In the genomic region with DNA sequence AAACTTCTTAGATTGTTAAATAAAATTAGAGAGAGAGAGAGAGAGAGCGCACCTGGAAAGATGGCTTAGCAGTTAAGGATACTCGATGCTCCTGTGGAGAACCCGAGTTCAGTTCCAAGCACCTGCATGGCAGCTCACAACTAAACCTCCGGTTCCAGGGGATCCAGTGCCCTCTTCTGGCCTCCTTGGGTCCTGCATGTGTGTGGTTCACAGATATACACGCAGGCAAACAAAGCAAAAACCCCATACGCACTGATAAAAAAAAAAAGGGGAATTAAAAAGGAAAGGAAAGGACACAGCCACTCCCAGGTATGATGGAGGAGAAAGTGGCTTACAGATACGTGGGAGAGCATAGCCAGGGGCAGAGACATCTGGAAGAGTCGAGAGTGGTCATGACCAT, we compare ENCODE assay signal across 15 mouse cellular contexts. TPM values are rescaled to one million over a fixed set of nuclear protein-coding genes. Genes with fewer than 3 reads are reported as not detected.
DNase-seq lines count a peak whose midpoint lies in the region; TF ChIP-seq lines count a peak whose summit lies in the region.
"Had no signal": no experiment of that assay in that cellular context is flagged by ENCODE, and none has a peak within 500 bp of the region (broad histone marks: within the 10 kb centered on the region; RNA-seq: fewer than 3 reads in every experiment).

No protein-coding gene starts in this region.

- intact Hi-C loops in left cerebral cortex, postnatal 25 days (cut with DNase I), result no loop called here

- H3K9me3 ChIP-seq in limb, embryonic 10.5 days (replicated peaks), result no peaks in the 10 kb centered on the region
- H3K9me3 ChIP-seq: liver, embryonic 13.5 days; midbrain, embryonic 13.5 days had no signal

- H3K4me1 ChIP-seq in kidney, adult 2 months (ENCODE audit: control insufficient read depth, insufficient read depth, low read length), result peaks cover 3% of the 10 kb centered on the region
- H3K4me1 ChIP-seq in limb, embryonic 10.5 days, result peaks cover 20% of the 10 kb centered on the region

- H3K36me3 ChIP-seq in kidney, adult 2 months (ENCODE audit: control insufficient read depth, insufficient read depth, low read length), result no peaks in the 10 kb centered on the region; the same call in 1 of the 2 replicates
- H3K36me3 ChIP-seq in limb, embryonic 10.5 days, result no peaks in the 10 kb centered on the region

- TF ChIP-seq POLR2A in kidney, adult 2 months (IDR thresholded peaks at IDR 0.05; ENCODE audit: low read depth, low read length), result no peak
- TF ChIP-seq POLR2A in brain, embryonic 14.5 days (IDR thresholded peaks at IDR 0.05; ENCODE audit: borderline replicate concordance, extremely low read depth, insufficient read depth, insufficient read length, poor library complexity, severe bottlenecking), result no peak

- WGBS in kidney, adult 2 months, result 79% methylated on average over 8 of the region's 8 CpGs
- WGBS in limb, embryonic 10.5 days, result 70% methylated on average over 8 of the region's 8 CpGs

- no peak overlapping the region for H3K27ac ChIP-seq in kidney, adult 2 months (ENCODE audit: insufficient read depth, low read depth, low read length)
- H3K27ac ChIP-seq in limb, embryonic 10.5 days, result no peak overlapping the region
- H3K27ac ChIP-seq: liver, embryonic 13.5 days; midbrain, embryonic 13.5 days had no signal

- no peak for DNase-seq in kidney, adult 2 months
- no peak for DNase-seq in kidney, adult 18-20 months
- DNase-seq in thymus, postnatal 14 days, result peak; percentile 32
- no peak for DNase-seq in thymus, adult 18-20 months
- no peak for DNase-seq in brain, embryonic 14.5 days (ENCODE audit: low read depth)
- peak; percentile 22 to 27 for DNase-seq in thymus, postnatal 36 days
- no peak for DNase-seq in left cerebral cortex, postnatal 25 days (ENCODE audit: low spot score in 2 of 2)
- DNase-seq in limb, embryonic 10.5 days (ENCODE audit: low spot score), result no peak
- DNase-seq: adrenal gland, postnatal 36 days; cerebellum, postnatal 25 days; heart, postnatal 14 days; kidney, adult 11 months; liver, embryonic 13.5 days had no signal

- no peak overlapping the region for H3K4me3 ChIP-seq in kidney, adult 2 months (ENCODE audit: insufficient read depth, low read depth, low read length)
- no peak overlapping the region for H3K4me3 ChIP-seq in limb, embryonic 10.5 days
- H3K4me3 ChIP-seq: liver, embryonic 13.5 days; midbrain, embryonic 13.5 days had no signal

- no peaks in the 10 kb centered on the region for H3K27me3 ChIP-seq in kidney, adult 2 months (replicated peaks; ENCODE audit: control insufficient read depth, insufficient read depth, low read length)
- no peaks in the 10 kb centered on the region for H3K27me3 ChIP-seq in limb, embryonic 10.5 days (ENCODE audit: low read depth, poor library complexity, severe bottlenecking)
- H3K27me3 ChIP-seq: liver, embryonic 13.5 days; midbrain, embryonic 13.5 days had no signal

- peak; percentile 45 for TF ChIP-seq CTCF in kidney, adult 2 months (conservative IDR thresholded peaks at IDR 0.05; ENCODE audit: insufficient read depth, insufficient read length, low read depth, low read length)
- TF ChIP-seq CTCF in brain, embryonic 14.5 days (IDR thresholded peaks at IDR 0.05; ENCODE audit: borderline replicate concordance, extremely low read depth, insufficient read depth, insufficient read length), result peak; percentile 34; the same call in 1 of the 2 replicates

RNA-seq across cellular contexts. Expression of a gene that starts 11.2 kb away (rescaled TPM):
- polyA plus RNA-seq in kidney, adult 2 months (2012; rRNA removed), result 112 and 124 TPM in 2 replicates
- 28.5 and 33.7 TPM in 2 replicates for polyA plus RNA-seq in brain, embryonic 14.5 days (2012; rRNA removed)
- 10 to 100 TPM; 13.9 to 14.2 TPM for total RNA-seq in left cerebral cortex, postnatal 25 days (2021)
- polyA plus RNA-seq in limb, embryonic 10.5 days (2016; fragmentation: Nextera tagmentation; extraction: Ambion mirVana), result 21.5 and 28.0 TPM in 2 replicates

RNA-seq across cellular contexts. Expression of a gene that starts 19.8 kb away (rescaled TPM):
- polyA plus RNA-seq in kidney, adult 2 months (2012; rRNA removed), result 16.0 and 17.5 TPM in 2 replicates
- polyA plus RNA-seq in brain, embryonic 14.5 days (2012; rRNA removed), result 111 and 114 TPM in 2 replicates
- 10 to 100 TPM; 78.1 to 84.7 TPM for total RNA-seq in left cerebral cortex, postnatal 25 days (2021)
- 136 and 137 TPM in 2 replicates for polyA plus RNA-seq in limb, embryonic 10.5 days (2016; fragmentation: Nextera tagmentation; extraction: Ambion mirVana)

RNA-seq across cellular contexts. Expression of a gene that starts 25.3 kb away (rescaled TPM):
- 3.4 and 4.4 TPM in 2 replicates for polyA plus RNA-seq in kidney, adult 2 months (2012; rRNA removed)
- polyA plus RNA-seq in brain, embryonic 14.5 days (2012; rRNA removed), result 31.6 and 47.6 TPM in 2 replicates
- total RNA-seq in left cerebral cortex, postnatal 25 days (2021), result 100 to 1,000 TPM; 103 to 107 TPM
- 2.0 and 4.2 TPM in 2 replicates for polyA plus RNA-seq in limb, embryonic 10.5 days (2016; fragmentation: Nextera tagmentation; extraction: Ambion mirVana)

RNA-seq across cellular contexts. Expression of a gene that starts 30.1 kb away (rescaled TPM):
- polyA plus RNA-seq in kidney, adult 2 months (2012; rRNA removed), result 25.0 and 32.0 TPM in 2 replicates
- 6.7 and 12.4 TPM in 2 replicates for polyA plus RNA-seq in brain, embryonic 14.5 days (2012; rRNA removed)
- total RNA-seq in left cerebral cortex, postnatal 25 days (2021), result 10 to 100 TPM; 36.6 to 43.5 TPM
- 1.3 and 1.5 TPM in 2 replicates for polyA plus RNA-seq in limb, embryonic 10.5 days (2016; fragmentation: Nextera tagmentation; extraction: Ambion mirVana)

RNA-seq across cellular contexts. Expression of a gene that starts 34.0 kb away (rescaled TPM):
- polyA plus RNA-seq in kidney, adult 2 months (2012; rRNA removed), result 0.20 and 0.37 TPM in 2 replicates
- 0.09 and 0.14 TPM in 2 replicates for polyA plus RNA-seq in brain, embryonic 14.5 days (2012; rRNA removed)
- under 1 TPM; 0.32 to 0.73 TPM for total RNA-seq in left cerebral cortex, postnatal 25 days (2021)
- polyA plus RNA-seq in limb, embryonic 10.5 days (2016; fragmentation: Nextera tagmentation; extraction: Ambion mirVana), result 0.53 and 0.58 TPM in 2 replicates
- total RNA-seq: gastrocnemius, adult 18-20 months; heart, postnatal 14 days had no signal
- polyA plus RNA-seq: midbrain, embryonic 13.5 days had no signal

Comparison
In these comparisons a context has a peak if more than half of its experiments do, and no peak if none do; other contexts are left out.
1. DNase-seq: peak in thymus, postnatal 14 days (single experiment) and thymus, postnatal 36 days (2 of 2); none in kidney, adult 2 months (single experiment), kidney, adult 18-20 months (single experiment), thymus, adult 18-20 months (0 of 2), brain, embryonic 14.5 days (single experiment), left cerebral cortex, postnatal 25 days (0 of 2) and limb, embryonic 10.5 days (single experiment).